Mouse (Mus musculus) kidney, adult 18-20 months (tissue): ENCODE measurements around the gene Slc25a26.

Source experiments
- DNase-seq: peaks from one replicate; pipeline ENCODE4 v3.0.0; 2021

The Slc25a26 gene

DNA sequence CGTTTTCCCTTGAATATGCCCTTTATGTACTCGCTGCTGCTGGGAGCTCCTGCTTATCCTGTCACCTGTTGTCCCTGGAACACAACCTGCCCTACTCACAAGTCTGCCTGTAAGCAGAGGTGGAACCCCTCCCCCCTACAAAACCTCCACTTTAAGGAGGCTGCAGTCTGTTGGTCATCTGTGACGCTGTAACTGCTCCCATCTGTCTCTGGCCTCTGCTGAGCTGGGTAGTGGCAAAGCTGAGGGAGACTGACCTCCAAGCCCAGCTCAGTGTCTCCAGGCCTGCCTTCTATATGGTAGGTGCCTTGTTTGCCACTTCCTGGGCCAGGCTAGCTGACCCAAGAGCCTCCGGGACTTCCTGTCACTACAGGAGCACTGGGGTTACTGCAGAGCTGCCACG, 101.7 kb downstream of the Slc25a26 start:
- DNase-seq: no peak

GRCm38 (mm10) chr6:94604072-94604471, 103.9 kb downstream of the Slc25a26 start:
- no peak for DNase-seq

DNA sequence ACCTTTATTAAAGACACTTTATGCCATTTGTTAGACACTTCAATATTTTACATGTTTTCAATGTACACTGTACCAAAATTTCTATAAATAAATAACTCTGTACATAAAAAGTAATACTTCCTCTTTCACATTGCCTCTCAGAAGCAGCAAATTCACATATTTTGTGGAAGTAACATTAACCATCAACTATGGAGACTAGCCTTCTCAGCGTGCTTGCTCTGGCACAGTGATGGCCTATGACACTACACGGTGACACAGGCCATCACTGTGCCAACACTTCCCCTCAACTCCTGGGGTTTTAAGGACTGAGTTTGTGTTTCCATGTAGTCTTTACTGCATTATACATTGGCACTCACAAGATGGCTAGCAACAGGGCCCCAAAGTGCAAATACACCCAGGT, 104.4 kb downstream of the Slc25a26 start:
- DNase-seq: no peak

- DNase-seq: peak; percentile 52
Observed at GRCm38 (mm10) chr6:94613235-94613895, 113.2 kb downstream of the Slc25a26 start.

- peak; percentile 26 for DNase-seq
Observed at GRCm38 (mm10) chr6:94614346-94614745, 114.2 kb downstream of the Slc25a26 start.

GRCm38 (mm10) chr6:94615936-94616335, 115.8 kb downstream of the Slc25a26 start:
- DNase-seq: no peak

DNA sequence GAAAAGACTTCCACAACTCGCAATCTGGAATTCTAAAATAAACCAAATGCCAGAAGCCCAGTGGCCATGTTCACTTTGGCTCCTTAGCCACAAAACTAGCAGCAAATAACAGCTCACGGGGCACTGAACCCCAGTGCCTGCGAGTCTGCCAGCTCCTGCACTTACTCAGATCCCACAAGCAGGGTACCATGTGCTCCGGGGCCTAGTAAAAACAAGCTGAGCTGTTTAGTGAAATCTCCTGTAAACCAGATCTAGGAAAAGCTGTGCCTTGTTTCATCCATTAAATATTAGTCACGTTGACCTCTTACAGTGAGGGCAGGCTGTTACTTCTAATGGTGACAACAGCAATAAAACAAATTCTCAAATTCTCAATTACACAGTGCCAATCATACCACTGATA, 118.5 kb downstream of the Slc25a26 start:
- DNase-seq: no peak

DNA sequence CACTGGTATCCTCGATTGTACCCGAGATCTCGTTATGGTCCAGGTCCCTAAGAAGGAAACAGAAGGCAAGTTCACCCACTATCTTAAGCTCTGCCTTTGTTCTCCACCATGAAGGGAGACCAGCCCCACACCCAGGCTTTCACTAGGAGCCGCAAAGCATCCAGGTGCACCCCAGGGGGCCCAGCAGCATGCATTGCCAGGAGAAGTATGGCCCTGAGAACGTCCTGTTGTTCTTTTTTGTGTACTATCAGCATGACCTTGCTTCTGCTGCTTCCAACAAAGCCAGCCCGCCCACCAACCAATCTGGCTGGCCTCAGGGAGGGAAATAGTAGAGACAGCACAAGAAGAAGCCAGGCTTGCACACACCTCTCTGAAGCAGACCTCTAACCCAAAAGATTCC, 120.2 kb downstream of the Slc25a26 start:
- DNase-seq: no peak

DNA sequence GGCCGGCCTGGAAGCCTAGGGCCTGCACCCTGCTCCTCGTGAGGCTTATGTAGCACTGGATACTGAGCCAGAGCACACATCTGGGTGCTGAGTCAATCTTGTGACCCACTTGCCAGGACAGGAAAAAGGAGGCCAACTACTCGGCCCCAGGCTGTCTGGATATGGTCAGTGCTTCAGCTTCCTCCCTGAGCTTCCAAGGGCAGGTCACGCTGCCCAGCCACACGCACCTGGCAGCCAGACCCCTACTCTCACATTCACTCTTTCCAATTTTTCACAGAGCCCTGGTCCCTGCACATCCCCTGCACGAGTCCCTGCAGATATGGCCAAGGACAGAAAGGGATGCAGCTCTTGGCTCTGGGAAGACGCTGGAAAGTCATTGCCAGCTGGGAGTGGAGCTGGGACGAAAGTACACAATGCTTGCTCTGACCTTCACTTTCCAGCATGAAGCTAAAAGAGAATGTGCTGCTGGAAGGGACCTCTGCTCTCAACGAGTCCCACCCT, 120.7 kb downstream of the Slc25a26 start:
- no peak for DNase-seq

- DNase-seq: peak; percentile 74
Observed at GRCm38 (mm10) chr6:94622983-94623382, 122.9 kb downstream of the Slc25a26 start.

DNA sequence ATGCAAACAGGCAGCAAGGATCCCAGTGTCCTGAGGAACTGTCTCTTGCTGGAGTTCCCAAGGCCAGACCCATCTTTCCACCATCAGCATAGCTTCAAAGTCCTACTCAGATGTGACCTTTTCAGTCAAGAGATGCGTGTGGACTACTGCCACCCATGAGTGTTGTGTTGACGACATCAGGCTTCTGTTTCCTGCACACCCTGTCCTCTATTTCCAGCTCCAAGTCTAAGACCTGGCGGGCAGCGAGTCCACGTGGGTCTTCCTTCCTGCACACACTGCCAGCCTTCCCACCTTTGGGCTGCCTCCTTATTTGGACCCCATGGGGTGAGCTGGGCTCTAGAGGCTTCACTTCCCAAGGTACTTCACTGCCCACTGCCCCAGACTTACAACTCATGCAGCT, 124.4 kb downstream of the Slc25a26 start:
- DNase-seq: no peak

DNA sequence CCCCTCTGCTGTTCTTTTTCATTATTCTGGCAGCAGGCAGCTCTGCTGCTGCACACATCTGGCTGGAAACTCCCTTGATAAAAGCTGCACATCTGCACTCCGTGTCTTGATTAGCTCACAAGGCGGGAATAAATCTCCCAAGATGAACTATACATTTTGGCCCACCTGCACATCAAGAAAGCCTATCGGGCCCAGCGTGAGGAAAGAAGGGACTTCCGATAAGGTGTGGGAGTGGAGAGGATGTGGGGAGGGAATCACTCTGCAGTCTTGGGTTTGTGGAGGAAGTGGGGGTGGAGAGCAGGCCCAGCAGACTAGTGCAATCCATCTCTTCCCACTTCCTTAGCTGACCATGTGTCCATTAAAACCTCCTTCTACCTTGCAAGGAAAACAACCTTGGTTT, 125.8 kb downstream of the Slc25a26 start:
- DNase-seq: no peak

GRCm38 (mm10) chr6:94626807-94627206, 126.7 kb downstream of the Slc25a26 start:
- DNase-seq: no peak

GRCm38 (mm10) chr6:94627714-94628595, 127.8 kb downstream of the Slc25a26 start:
- no peak for DNase-seq

GRCm38 (mm10) chr6:94628787-94629186, 128.7 kb downstream of the Slc25a26 start:
- no peak for DNase-seq

- no peak for DNase-seq
Observed at GRCm38 (mm10) chr6:94631051-94631778, 131.1 kb downstream of the Slc25a26 start.

GRCm38 (mm10) chr6:94631779-94632082, 131.6 kb downstream of the Slc25a26 start:
- DNase-seq: no peak

GRCm38 (mm10) chr6:94634274-94634673, 134.1 kb downstream of the Slc25a26 start:
- DNase-seq: no peak

GRCm38 (mm10) chr6:94634710-94635109, 134.6 kb downstream of the Slc25a26 start:
- DNase-seq: no peak

- no peak for DNase-seq
Observed at GRCm38 (mm10) chr6:94635343-94635742, 135.2 kb downstream of the Slc25a26 start.

DNA sequence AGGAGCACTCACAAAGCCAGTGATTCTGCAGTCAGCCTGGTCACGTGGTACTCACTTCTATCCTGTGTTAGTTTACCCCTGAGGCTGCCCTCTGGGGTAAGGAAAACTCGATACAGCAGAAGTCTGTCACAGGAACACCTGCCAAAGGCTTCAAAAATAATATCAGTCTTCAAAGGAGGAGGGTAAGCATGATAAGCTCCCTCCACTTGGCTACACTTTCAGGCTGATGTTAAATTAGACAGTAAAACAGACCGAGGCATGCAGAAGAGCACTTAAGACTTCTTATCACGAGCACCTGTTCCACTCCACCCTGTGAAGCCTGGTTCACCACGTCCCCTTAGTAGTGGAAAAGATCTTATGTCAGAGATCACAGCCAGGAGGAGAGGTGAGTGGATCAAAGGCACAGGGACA, 136.9 kb downstream of the Slc25a26 start:
- DNase-seq: no peak

DNA sequence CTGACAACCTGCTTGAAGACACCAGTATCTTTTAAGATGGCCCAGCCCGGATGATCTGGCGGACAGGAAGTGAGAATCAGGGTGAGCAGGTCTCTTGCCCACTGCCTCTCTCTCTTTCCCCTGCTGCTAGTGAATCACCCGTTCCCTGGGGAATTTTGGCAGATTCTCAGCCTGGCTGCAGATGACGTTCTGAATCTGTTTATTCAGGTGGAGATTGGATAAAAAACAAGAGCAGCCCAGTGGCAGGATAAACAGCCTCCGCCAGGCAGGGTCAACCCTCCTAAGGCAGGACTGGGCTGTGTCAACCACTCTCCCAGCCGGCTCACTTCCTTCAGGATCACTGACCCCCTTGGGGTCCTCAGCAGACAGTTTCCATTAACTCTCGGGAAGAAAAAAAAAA, 140.2 kb downstream of the Slc25a26 start:
- DNase-seq: no peak

GRCm38 (mm10) chr6:94642048-94642447, 141.9 kb downstream of the Slc25a26 start:
- DNase-seq: no peak

- no peak for DNase-seq
Observed at GRCm38 (mm10) chr6:94643989-94644388, 143.9 kb downstream of the Slc25a26 start.
